Mouse (Mus musculus): Measurements from ENCODE around the gene Pigk.

The Pigk gene

DNA sequence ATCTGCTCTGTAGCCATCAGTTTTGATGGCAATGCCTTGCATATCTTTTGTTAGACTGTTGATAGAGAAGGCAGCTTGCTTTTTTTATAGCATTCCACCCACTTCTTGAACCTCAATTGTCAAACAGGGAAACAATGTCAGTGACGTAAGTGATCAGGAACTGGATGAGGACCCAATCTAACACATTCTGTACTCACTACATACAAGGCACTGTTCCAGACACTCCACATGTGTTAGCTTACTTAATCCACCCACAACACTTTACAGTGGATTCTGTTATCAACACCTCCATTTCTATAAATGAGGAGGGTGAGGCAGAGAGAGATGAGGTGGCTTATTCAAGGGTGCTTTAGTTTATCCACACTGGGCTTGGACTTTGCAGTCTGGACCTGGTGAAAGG lies 124.0 kb downstream of the Pigk start:
- no peak for DNase-seq (ENCODE audit: low read depth in 2 of 2, low spot score in 2 of 2)

- no peak for DNase-seq (ENCODE audit: low read depth in 2 of 2, low spot score in 2 of 2)
These were observed 127.4 kb downstream of the Pigk start for GRCm38 (mm10) chr3:152841264-152841663.

DNA sequence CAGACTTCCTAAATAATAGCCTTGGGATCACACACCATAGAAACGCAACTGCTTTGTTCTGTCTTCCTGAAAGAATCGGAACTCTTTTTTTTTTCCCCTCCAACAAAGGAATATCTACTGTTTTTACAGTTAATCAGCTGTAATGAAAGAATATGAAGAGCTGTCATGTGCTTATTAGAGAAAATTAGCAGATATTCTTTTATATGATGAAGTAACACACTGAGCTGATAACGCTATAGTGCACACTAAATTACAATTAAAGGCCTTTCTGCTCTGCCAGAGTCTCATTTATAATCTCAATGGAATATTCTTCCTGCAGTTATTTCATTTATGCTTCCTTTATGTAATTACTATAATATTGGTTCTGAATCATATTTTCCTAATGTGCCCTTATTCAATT lies 128.7 kb downstream of the Pigk start:
- DNase-seq (ENCODE audit: low read depth in 2 of 2, low spot score in 2 of 2): no peak

GRCm38 (mm10) chr3:152843925-152844324 lies 130.0 kb downstream of the Pigk start:
- DNase-seq (ENCODE audit: low read depth in 2 of 2, low spot score in 2 of 2): no peak

GRCm38 (mm10) chr3:152855006-152855614 lies 141.2 kb downstream of the Pigk start:
- no peak for DNase-seq (ENCODE audit: low read depth in 2 of 2, low spot score in 2 of 2)

DNA sequence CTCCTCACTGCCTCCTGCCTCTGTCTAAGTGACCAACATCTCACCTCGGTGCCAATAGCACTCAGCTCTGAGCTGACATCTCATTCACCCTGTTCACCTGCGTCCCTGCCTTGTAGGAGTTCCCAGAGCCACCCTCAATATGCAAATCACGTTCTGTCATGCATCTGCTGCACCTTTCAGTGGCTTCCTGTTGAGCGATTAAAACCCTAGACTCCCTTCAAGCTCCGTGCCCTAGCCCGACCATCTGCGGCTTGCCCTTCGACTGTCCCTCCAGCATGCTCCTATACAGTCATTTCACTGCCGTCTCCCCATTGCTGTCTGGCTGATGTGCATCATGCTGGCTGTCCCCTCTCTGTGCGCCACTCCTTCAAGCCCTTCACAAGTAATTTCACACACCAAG lies 142.2 kb downstream of the Pigk start:
- DNase-seq (ENCODE audit: low read depth in 2 of 2, low spot score in 2 of 2): no peak

GRCm38 (mm10) chr3:152861450-152861849 lies 147.6 kb downstream of the Pigk start:
- no peak for DNase-seq (ENCODE audit: low read depth in 2 of 2, low spot score in 2 of 2)

- no peak for DNase-seq (ENCODE audit: low read depth in 2 of 2, low spot score in 2 of 2)
These were observed 148.1 kb downstream of the Pigk start for GRCm38 (mm10) chr3:152861978-152862377.

GRCm38 (mm10) chr3:152866035-152866965 lies 152.4 kb downstream of the Pigk start:
- no peak for DNase-seq (ENCODE audit: low read depth in 2 of 2, low spot score in 2 of 2)

- DNase-seq (ENCODE audit: low read depth in 2 of 2, low spot score in 2 of 2): no peak
These were observed 154.0 kb downstream of the Pigk start for GRCm38 (mm10) chr3:152867654-152868525.

GRCm38 (mm10) chr3:152872054-152872453 lies 158.2 kb downstream of the Pigk start:
- no peak for DNase-seq (ENCODE audit: low read depth in 2 of 2, low spot score in 2 of 2)

GRCm38 (mm10) chr3:152872596-152872995 lies 158.7 kb downstream of the Pigk start:
- DNase-seq (ENCODE audit: low read depth in 2 of 2, low spot score in 2 of 2): no peak

DNA sequence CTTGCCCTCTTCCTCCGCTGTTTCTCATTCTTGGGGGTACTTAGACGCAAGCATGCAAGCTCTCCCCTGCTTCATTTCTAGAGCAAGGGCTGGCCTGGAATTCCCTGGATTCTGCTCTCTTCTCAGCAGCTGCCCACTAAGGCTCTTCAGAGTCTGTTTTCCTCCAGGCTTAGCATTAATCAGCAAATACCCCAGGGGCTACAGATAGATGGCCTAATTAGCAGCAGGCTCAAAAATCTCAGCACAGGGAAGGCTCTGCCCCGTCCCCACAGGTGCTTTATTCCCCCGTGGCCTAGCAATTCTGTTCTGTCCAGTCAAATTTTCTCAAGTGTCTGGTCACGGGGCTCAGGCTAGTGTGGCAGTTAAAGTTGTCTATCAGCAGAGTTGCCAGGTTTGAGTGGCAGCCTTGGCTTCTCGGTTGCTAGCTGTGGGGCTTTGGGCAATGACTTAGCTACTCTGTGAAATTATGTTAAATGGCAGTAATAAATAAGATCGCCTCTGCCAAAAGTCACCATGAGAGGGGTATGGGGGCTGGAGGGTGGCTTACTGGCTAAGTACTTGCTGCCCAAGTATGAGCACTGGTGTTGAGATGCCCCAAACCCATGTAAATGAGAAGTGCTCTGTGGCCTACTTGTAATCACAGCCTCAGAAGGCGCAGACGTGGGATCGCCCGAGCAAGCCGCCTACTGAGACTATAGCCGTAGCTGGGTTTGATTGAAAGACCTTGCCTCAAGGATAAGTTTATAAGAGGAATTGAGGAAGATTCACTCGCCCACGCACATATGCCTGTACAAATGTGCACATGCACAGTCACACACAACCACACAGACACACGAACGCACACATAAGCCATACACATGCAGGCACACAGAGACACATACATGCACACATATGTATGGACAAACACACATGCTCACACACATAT lies 160.8 kb downstream of the Pigk start:
- no peak for DNase-seq (ENCODE audit: low read depth in 2 of 2, low spot score in 2 of 2)

DNA sequence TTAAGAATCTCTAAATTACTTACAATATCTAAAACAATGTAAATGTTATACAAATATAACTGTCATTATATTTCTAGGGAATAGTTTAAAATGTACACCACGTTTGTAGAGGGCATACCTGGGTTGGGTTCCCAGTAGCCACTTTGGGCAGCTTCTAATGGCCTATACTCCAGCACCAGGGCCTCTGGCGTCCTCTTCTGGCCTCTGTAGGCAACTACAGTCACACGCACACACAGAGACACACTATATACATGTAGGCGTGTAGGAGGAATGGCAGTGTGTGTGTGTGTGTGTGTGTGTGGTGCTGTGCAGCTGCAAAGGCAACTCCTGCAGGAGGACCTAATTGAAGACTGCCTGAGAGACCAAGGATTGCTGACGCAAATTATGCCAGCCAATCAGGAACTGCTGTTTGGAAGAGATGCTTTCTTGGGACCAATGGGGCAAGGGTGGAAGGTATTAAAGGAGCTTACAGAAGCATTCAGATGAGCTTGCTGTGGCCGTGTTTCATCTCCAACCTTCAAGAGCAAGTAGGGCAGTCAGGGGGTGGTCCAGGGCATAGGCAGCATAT lies 161.9 kb downstream of the Pigk start:
- DNase-seq (ENCODE audit: low read depth in 2 of 2, low spot score in 2 of 2): no peak

- DNase-seq (ENCODE audit: low read depth in 2 of 2, low spot score in 2 of 2): no peak
These were observed 166.4 kb downstream of the Pigk start for GRCm38 (mm10) chr3:152880121-152880835.

DNA sequence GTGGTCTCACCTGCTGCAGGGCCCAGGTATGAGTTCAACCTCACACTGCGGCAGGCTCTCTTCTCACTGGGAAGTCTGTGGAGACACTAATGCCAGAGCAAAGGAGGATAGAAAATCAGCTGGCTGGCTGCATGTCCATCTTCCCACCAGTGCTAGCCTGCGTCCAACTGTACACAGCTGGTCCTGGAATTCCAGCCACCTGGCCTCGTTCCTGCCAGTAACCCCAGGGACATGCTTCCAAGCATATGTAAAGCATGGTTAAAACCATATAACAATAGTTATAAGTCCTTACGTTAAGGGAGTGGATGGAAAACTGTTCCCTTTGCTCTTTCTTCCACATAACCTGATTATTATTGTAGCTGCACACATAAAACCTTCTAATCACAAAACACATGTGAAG lies 167.8 kb downstream of the Pigk start:
- DNase-seq (ENCODE audit: low read depth in 2 of 2, low spot score in 2 of 2): no peak

DNA sequence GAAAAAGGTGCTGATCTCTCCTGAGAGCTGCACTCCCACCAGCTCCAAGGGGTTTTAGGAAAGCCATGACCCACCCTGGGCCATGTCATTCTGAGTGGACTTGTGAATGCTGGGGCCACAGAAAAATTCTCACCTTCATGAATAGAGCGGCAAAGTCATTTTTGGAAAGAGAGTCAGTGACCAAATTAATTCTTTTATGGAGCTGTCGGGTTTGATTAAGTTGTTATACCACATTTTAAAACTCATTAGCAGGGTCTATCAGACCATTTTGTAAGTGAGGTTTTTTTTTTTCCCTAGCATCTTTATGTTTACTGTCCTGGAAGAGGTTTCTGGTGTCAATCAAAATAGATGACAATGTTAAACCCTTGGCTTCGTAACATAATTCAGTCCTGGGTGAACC lies 169.7 kb downstream of the Pigk start:
- no peak for DNase-seq (ENCODE audit: low read depth in 2 of 2, low spot score in 2 of 2)

DNA sequence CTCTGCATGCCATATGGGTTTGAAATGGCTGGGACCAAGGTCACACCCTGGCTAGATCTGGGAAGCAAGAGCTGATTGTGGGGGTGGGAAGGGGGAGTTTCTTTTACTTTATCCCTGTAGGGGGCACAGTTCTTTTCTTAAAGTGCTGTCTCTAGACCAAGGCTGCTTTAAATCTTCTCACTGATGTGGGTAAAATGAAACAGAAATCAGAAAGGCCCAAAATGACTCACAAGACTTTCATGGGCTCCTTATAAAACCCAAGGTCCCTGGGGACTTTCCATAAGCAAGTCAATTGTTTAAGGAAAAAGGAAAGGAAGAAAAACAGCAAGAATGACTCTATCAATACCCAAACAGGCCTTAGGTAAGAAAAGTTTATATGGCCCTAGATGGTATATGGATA lies 172.8 kb downstream of the Pigk start:
- no peak for DNase-seq (ENCODE audit: low read depth in 2 of 2, low spot score in 2 of 2)

DNA sequence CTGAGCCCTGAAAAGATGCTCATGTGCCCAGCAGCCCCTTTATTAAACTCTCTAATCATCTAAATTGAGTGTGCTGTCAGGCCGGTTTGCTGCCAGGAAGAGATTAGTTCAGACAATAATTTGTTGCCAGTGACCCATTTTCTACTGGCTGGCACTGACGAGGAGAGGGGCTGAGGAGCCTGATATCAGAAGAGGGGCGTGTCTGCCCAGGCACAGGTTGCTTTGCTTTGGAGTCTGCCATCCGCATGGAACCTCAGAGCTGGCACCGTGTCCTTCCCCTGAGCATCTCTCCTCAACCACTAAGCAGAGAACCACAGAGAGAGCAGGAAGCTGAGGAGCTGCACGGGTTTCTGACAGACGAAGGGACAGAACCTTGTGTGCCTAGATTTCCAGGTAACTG lies 174.2 kb downstream of the Pigk start:
- DNase-seq (ENCODE audit: low read depth in 2 of 2, low spot score in 2 of 2): no peak

DNA sequence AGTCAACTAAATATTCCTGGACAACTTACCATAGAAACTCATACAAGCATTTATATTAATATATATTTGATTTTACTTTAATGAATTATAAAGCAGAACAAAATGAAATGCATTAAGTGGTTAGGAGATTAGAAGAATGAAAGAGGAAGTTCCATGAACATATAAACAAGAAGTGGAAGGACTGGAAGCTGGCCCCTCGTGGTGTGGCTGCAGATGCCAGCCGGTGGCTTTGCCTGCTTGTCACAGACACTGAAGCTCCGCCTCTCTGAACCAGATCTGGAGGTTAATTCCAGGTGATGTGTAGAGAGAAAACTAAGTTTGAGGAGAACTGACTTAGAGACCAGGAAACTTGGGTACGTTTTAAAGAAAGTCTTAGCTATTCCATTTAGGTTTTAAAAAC lies 181.0 kb downstream of the Pigk start:
- DNase-seq (ENCODE audit: low read depth in 2 of 2, low spot score in 2 of 2): no peak
